Mouse (Mus musculus) right cerebral cortex, postnatal 10 days (tissue): Measurements from ENCODE around the gene Gm37240.

Experiments
- DNase-seq, 2 experiments: peaks; one replicate each; pipeline ENCODE4 v3.0.0; 2021; ENCODE audit warnings: low spot score in 2 of 2

Gene Gm37240

GRCm38 (mm10) chr3:85749348-85749747 is 138.0 kb downstream of the Gm37240 start:
- DNase-seq, result no peak

- DNase-seq, result no peak
Measured at GRCm38 (mm10) chr3:85748863-85749262, 138.5 kb downstream of the Gm37240 start.

- DNase-seq, result no peak
Measured at GRCm38 (mm10) chr3:85746116-85746515, 141.2 kb downstream of the Gm37240 start.

GRCm38 (mm10) chr3:85741767-85742166 is 145.6 kb downstream of the Gm37240 start:
- no peak for DNase-seq

GRCm38 (mm10) chr3:85738591-85738990 is 148.7 kb downstream of the Gm37240 start:
- no peak for DNase-seq

- no peak for DNase-seq
Measured at GRCm38 (mm10) chr3:85733939-85734729, 153.2 kb downstream of the Gm37240 start.

GRCm38 (mm10) chr3:85727171-85727570 is 160.1 kb downstream of the Gm37240 start:
- DNase-seq, result no peak

- DNase-seq, result no peak
Measured at GRCm38 (mm10) chr3:85725971-85726370, 161.3 kb downstream of the Gm37240 start.

GRCm38 (mm10) chr3:85725110-85725509 is 162.2 kb downstream of the Gm37240 start:
- no peak for DNase-seq

GRCm38 (mm10) chr3:85722581-85722980 is 164.7 kb downstream of the Gm37240 start:
- DNase-seq, result no peak

- no peak for DNase-seq
Measured at GRCm38 (mm10) chr3:85715764-85716297, 171.5 kb downstream of the Gm37240 start.

- no peak for DNase-seq
Measured at GRCm38 (mm10) chr3:85713936-85714709, 173.2 kb downstream of the Gm37240 start.

GRCm38 (mm10) chr3:85710695-85711094 is 176.6 kb downstream of the Gm37240 start:
- no peak for DNase-seq

GRCm38 (mm10) chr3:85707421-85707820 is 179.9 kb downstream of the Gm37240 start:
- DNase-seq, result peak in 1 of 2 experiments; percentile 44

- DNase-seq, result no peak
Measured at GRCm38 (mm10) chr3:85703141-85703882, 184.0 kb downstream of the Gm37240 start.

GRCm38 (mm10) chr3:85698496-85698895 is 188.8 kb downstream of the Gm37240 start:
- no peak for DNase-seq

- no peak for DNase-seq
Measured at GRCm38 (mm10) chr3:85695056-85695455, 192.3 kb downstream of the Gm37240 start.

GRCm38 (mm10) chr3:85693013-85693412 is 194.3 kb downstream of the Gm37240 start:
- DNase-seq, result no peak

- no peak for DNase-seq
Measured at GRCm38 (mm10) chr3:85691134-85691533, 196.2 kb downstream of the Gm37240 start.

GRCm38 (mm10) chr3:85688341-85688740 is 199.0 kb downstream of the Gm37240 start:
- no peak for DNase-seq

- no peak for DNase-seq
Measured at GRCm38 (mm10) chr3:85685271-85685670, 202.0 kb downstream of the Gm37240 start.

- no peak for DNase-seq
Measured at GRCm38 (mm10) chr3:85683618-85684017, 203.7 kb downstream of the Gm37240 start.
